Mouse (Mus musculus) spleen, postnatal 36 days (tissue): ENCODE results near the gene Tmem159.

Source experiments
- DNase-seq, 2 experiments: peaks; one replicate each; pipeline ENCODE4 v3.0.0; 2022; ENCODE audit warnings: low spot score in 2 of 2, mixed read lengths in 1 of 2

Tmem159 gene

GRCm38 (mm10) chr7:120142743-120143142, 40.6 kb downstream of the Tmem159 start:
- no peak for DNase-seq

GRCm38 (mm10) chr7:120145191-120145590, 43.0 kb downstream of the Tmem159 start, which contains the start of gene Zp2:
Gene Zp2, minus strand, starts transcription at chr7:120145291.
- DNase-seq, result no peak

GRCm38 (mm10) chr7:120150257-120150656, 48.1 kb downstream of the Tmem159 start:
- DNase-seq, result no peak

- DNase-seq, result no peak
Measured at GRCm38 (mm10) chr7:120150898-120151297, 48.7 kb downstream of the Tmem159 start.

GRCm38 (mm10) chr7:120156841-120157409, 54.8 kb downstream of the Tmem159 start:
- no peak for DNase-seq

- DNase-seq, result no peak
Measured at GRCm38 (mm10) chr7:120157575-120158061, 55.5 kb downstream of the Tmem159 start.

- DNase-seq, result no peak
Measured at GRCm38 (mm10) chr7:120158121-120158613, 56.0 kb downstream of the Tmem159 start.

GRCm38 (mm10) chr7:120163581-120164251, 61.6 kb downstream of the Tmem159 start:
- DNase-seq, result no peak
